11 mouse cellular contexts compared by ENCODE assay signal in the genomic region with DNA sequence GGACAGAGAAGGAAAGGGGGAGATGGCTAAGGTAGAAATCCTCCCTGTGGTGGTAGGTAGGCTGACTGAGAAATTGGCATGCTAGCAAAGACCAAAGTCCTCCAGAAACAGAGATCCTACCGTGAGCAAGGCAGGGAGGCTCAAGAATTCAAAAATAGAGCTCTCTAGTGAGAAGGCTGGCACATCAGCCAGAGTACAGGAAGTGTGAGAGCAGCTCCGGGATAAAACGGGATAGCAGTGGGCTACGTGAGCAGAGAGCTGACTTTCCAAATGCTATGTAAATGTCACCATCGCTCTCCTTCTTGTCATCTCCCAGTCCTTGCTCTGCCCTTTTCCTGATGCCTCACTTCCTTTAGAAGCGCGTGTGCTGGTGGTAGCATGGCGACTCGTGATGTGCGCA.
"Had no signal": no experiment of that assay in that cellular context is flagged by ENCODE, and none has a peak within 500 bp of the region (broad histone marks: within the 10 kb centered on the region; RNA-seq: fewer than 3 reads in every experiment).

No protein-coding gene starts in this region.

- DNase-seq: kidney, adult 18-20 months; kidney, adult 9 months; kidney, postnatal 14 days; kidney, postnatal 4 days; liver, embryonic 13.5 days; lung, adult 2 months; lung, postnatal 14 days; lung, postnatal 4 days; midbrain, embryonic 14.5 days; right cerebral cortex, postnatal 4 days; thymus, postnatal 25 days had no signal
